Comparison of ENCODE assay signal across 19 mouse cellular contexts in the genomic region with DNA sequence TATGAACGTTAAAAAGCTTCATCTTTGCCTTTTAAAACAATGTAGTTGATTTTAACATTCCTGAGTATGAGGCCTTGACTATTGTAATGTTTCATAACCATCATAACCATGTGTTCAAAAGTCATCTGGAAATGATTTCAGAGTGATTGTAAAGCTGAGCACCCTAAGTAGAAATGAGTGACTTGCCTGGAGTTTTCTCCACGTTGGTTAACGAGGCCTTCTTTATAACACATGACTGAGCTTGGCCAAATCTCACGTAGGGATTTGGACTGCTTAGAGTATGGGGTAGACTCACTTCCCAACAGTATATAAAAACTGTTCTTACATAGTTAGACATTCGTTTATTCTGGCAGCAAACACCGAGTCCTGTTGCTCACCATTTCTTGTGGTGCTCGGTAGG. TPM values are rescaled to one million over a fixed set of nuclear protein-coding genes. Genes with fewer than 3 reads are reported as not detected.
DNase-seq lines count a peak whose midpoint lies in the region; ATAC-seq and TF ChIP-seq lines count a peak whose summit lies in the region.
"Had no signal": no experiment of that assay in that cellular context is flagged by ENCODE, and none has a peak within 500 bp of the region (broad histone marks: within the 10 kb centered on the region; RNA-seq: fewer than 3 reads in every experiment).

No protein-coding gene starts in this region.

- H3K9ac ChIP-seq in limb, embryonic 12.5 days (replicated peaks): no peak overlapping the region
- H3K9ac ChIP-seq in embryonic facial prominence, embryonic 13.5 days: no peak overlapping the region
- no peak overlapping the region for H3K9ac ChIP-seq in limb, embryonic 14.5 days (ENCODE audit: low read depth, low read length, severe bottlenecking)
- no peak overlapping the region for H3K9ac ChIP-seq in hindbrain, postnatal 0 days (replicated peaks; ENCODE audit: low read length)
- H3K9ac ChIP-seq: forebrain, embryonic 13.5 days; forebrain, postnatal 0 days; heart, embryonic 13.5 days; hindbrain, embryonic 15.5 days had no signal

- TF ChIP-seq CTCF in hindbrain, postnatal 0 days (IDR thresholded peaks at IDR 0.05; ENCODE audit: low read depth): no peak

- H3K4me2 ChIP-seq in limb, embryonic 12.5 days: no peak overlapping the region
- no peak overlapping the region for H3K4me2 ChIP-seq in embryonic facial prominence, embryonic 13.5 days
- H3K4me2 ChIP-seq in limb, embryonic 14.5 days (replicated peaks; ENCODE audit: low read depth, low read length, severe bottlenecking): no peak overlapping the region
- H3K4me2 ChIP-seq in hindbrain, postnatal 0 days (ENCODE audit: low read depth, low read length): no peak overlapping the region
- H3K4me2 ChIP-seq: forebrain, embryonic 13.5 days; heart, embryonic 13.5 days; hindbrain, embryonic 15.5 days had no signal

- H3K4me1 ChIP-seq in limb, embryonic 12.5 days (replicated peaks): peaks cover 32% of the 10 kb centered on the region
- H3K4me1 ChIP-seq in limb, embryonic 10.5 days: peaks cover 23% of the 10 kb centered on the region
- peaks cover 25% of the 10 kb centered on the region for H3K4me1 ChIP-seq in embryonic facial prominence, embryonic 13.5 days
- peaks cover 23% of the 10 kb centered on the region for H3K4me1 ChIP-seq in limb, embryonic 14.5 days (ENCODE audit: control insufficient read depth, insufficient read depth, low read length)
- no peaks in the 10 kb centered on the region for H3K4me1 ChIP-seq in hindbrain, postnatal 0 days (ENCODE audit: insufficient read depth, low read length)
- H3K4me1 ChIP-seq: forebrain, embryonic 13.5 days had no signal

- peak overlapping the region; percentile 45; the same call in 1 of the 2 replicates for H3K27ac ChIP-seq in limb, embryonic 12.5 days
- no peak overlapping the region for H3K27ac ChIP-seq in limb, embryonic 10.5 days
- H3K27ac ChIP-seq in embryonic facial prominence, embryonic 13.5 days: 0 out of 2 replicates have a peak overlapping the region, but pooled peaks have one; percentile 11
- H3K27ac ChIP-seq in limb, embryonic 14.5 days (replicated peaks; ENCODE audit: low read depth, low read length): peak overlapping the region; percentile 48; the same call in 1 of the 2 replicates
- no peak overlapping the region for H3K27ac ChIP-seq in hindbrain, postnatal 0 days
- H3K27ac ChIP-seq: forebrain, embryonic 13.5 days; heart, embryonic 13.5 days; hindbrain, embryonic 15.5 days had no signal

- H3K27me3 ChIP-seq in limb, embryonic 12.5 days: no peaks in the 10 kb centered on the region
- H3K27me3 ChIP-seq in limb, embryonic 10.5 days (ENCODE audit: low read depth, poor library complexity, severe bottlenecking): no peaks in the 10 kb centered on the region
- no peaks in the 10 kb centered on the region for H3K27me3 ChIP-seq in embryonic facial prominence, embryonic 13.5 days
- no peaks in the 10 kb centered on the region for H3K27me3 ChIP-seq in limb, embryonic 14.5 days (ENCODE audit: control insufficient read depth, insufficient read depth, low read length)
- no peaks in the 10 kb centered on the region for H3K27me3 ChIP-seq in hindbrain, postnatal 0 days (ENCODE audit: insufficient read depth, low read length)
- H3K27me3 ChIP-seq: CH12.LX; heart, embryonic 13.5 days; hindbrain, embryonic 15.5 days had no signal

- 45% methylated on average over 7 of the region's 7 CpGs for WGBS in limb, embryonic 12.5 days
- 71% methylated on average over 7 of the region's 7 CpGs for WGBS in limb, embryonic 10.5 days
- WGBS in embryonic facial prominence, embryonic 13.5 days: 47% methylated on average over 7 of the region's 7 CpGs
- 31% methylated on average over 7 of the region's 7 CpGs for WGBS in limb, embryonic 14.5 days
- 74% methylated on average over 7 of the region's 7 CpGs for WGBS in hindbrain, postnatal 0 days

- no peak for DNase-seq in limb, embryonic 10.5 days (ENCODE audit: low spot score)
- peak; percentile 66 for DNase-seq in limb, embryonic 14.5 days (ENCODE audit: low spot score)
- no peak for DNase-seq in adrenal gland, postnatal 25 days
- no peak for DNase-seq in layer of hippocampus, postnatal 36 days
- no peak for DNase-seq in hindbrain, postnatal 0 days (ENCODE audit: low spot score)
- DNase-seq: adrenal gland, adult 8-10 months; cerebellum, adult 11 months; cerebellum, adult 8-10 months; cerebellum, postnatal 14 days; forebrain, postnatal 0 days; gastrocnemius, postnatal 14 days; heart, postnatal 36 days had no signal

- H3K36me3 ChIP-seq in limb, embryonic 12.5 days: peaks cover 9% of the 10 kb centered on the region
- peaks cover 8% of the 10 kb centered on the region for H3K36me3 ChIP-seq in limb, embryonic 10.5 days
- peaks cover 7% of the 10 kb centered on the region; the same call in 1 of the 2 replicates for H3K36me3 ChIP-seq in embryonic facial prominence, embryonic 13.5 days
- no peaks in the 10 kb centered on the region for H3K36me3 ChIP-seq in limb, embryonic 14.5 days (ENCODE audit: control insufficient read depth, insufficient read depth, low read length)
- H3K36me3 ChIP-seq in hindbrain, postnatal 0 days (ENCODE audit: insufficient read depth, low read length): no peaks in the 10 kb centered on the region
- H3K36me3 ChIP-seq: hindbrain, embryonic 15.5 days had no signal

- ATAC-seq in limb, embryonic 12.5 days (ENCODE audit: insufficient number of reproducible peaks, insufficient read depth, low FRiP score, low TSS enrichment, low read depth): peak; percentile 52; the same call in 1 of the 2 replicates
- ATAC-seq in embryonic facial prominence, embryonic 13.5 days (ENCODE audit: insufficient number of reproducible peaks, insufficient read depth, low FRiP score, low TSS enrichment, low read depth): no peak
- ATAC-seq in limb, embryonic 14.5 days (ENCODE audit: low FRiP score, low read depth): peak; percentile 78
- ATAC-seq in hindbrain, postnatal 0 days: no peak
- ATAC-seq: forebrain, embryonic 13.5 days; forebrain, postnatal 0 days; inflammation-experienced regulatory T-cells, adult 6 months had no signal

- no peak for TF ChIP-seq POLR2A in limb, embryonic 14.5 days (IDR thresholded peaks at IDR 0.05; ENCODE audit: borderline replicate concordance, extremely low read depth, insufficient read depth, insufficient read length)

- H3K9me3 ChIP-seq in limb, embryonic 12.5 days: no peaks in the 10 kb centered on the region
- no peaks in the 10 kb centered on the region for H3K9me3 ChIP-seq in limb, embryonic 10.5 days (replicated peaks)
- no peaks in the 10 kb centered on the region for H3K9me3 ChIP-seq in embryonic facial prominence, embryonic 13.5 days
- H3K9me3 ChIP-seq in limb, embryonic 14.5 days (ENCODE audit: control insufficient read depth, low read length): no peaks in the 10 kb centered on the region
- H3K9me3 ChIP-seq in hindbrain, postnatal 0 days (ENCODE audit: low read length): no peaks in the 10 kb centered on the region
- H3K9me3 ChIP-seq: forebrain, embryonic 13.5 days; heart, embryonic 13.5 days; hindbrain, embryonic 15.5 days had no signal

- H3K4me3 ChIP-seq in limb, embryonic 12.5 days (replicated peaks): no peak overlapping the region
- no peak overlapping the region for H3K4me3 ChIP-seq in limb, embryonic 10.5 days
- H3K4me3 ChIP-seq in embryonic facial prominence, embryonic 13.5 days: no peak overlapping the region
- no peak overlapping the region for H3K4me3 ChIP-seq in limb, embryonic 14.5 days (replicated peaks; ENCODE audit: low read length)
- no peak overlapping the region for H3K4me3 ChIP-seq in hindbrain, postnatal 0 days (ENCODE audit: low read length)
- H3K4me3 ChIP-seq: forebrain, embryonic 13.5 days; heart, embryonic 13.5 days; hindbrain, embryonic 15.5 days had no signal

RNA-seq across cellular contexts. Expression of a gene that starts 44.7 kb away (rescaled TPM):
- 61.0 and 61.4 TPM in 2 replicates for polyA plus RNA-seq in limb, embryonic 12.5 days (2016; fragmentation: Nextera tagmentation; extraction: Ambion mirVana)
- polyA plus RNA-seq in limb, embryonic 10.5 days (2016; fragmentation: Nextera tagmentation; extraction: Ambion mirVana): 49.3 and 57.2 TPM in 2 replicates
- 54.1 and 56.0 TPM in 2 replicates for polyA plus RNA-seq in embryonic facial prominence, embryonic 13.5 days (2015; fragmentation: Nextera tagmentation; extraction: Ambion mirVana)
- 33.7 and 37.3 TPM in 2 replicates for polyA plus RNA-seq in limb, embryonic 14.5 days (2012; rRNA removed)
- polyA plus RNA-seq in limb, embryonic 14.5 days (2014; fragmentation: Nextera tagmentation; extraction: Ambion mirVana): 36.1 and 42.2 TPM in 2 replicates
- 11.4 and 14.0 TPM in 2 replicates for total RNA-seq in adrenal gland, postnatal 25 days (2021)
- total RNA-seq in layer of hippocampus, postnatal 36 days (2021): 10 to 100 TPM; 17.3 to 20.1 TPM
- 15.8 and 18.6 TPM in 2 replicates for total RNA-seq in hindbrain, postnatal 0 days (2014; rRNA removed)
- polyA plus RNA-seq in hindbrain, postnatal 0 days (2015; fragmentation: Nextera tagmentation; extraction: Ambion mirVana): 30.2 and 32.3 TPM in 2 replicates

RNA-seq across cellular contexts. Expression of a gene that starts 55.5 kb away (rescaled TPM):
- 22.1 and 23.4 TPM in 2 replicates for polyA plus RNA-seq in limb, embryonic 12.5 days (2016; fragmentation: Nextera tagmentation; extraction: Ambion mirVana)
- polyA plus RNA-seq in limb, embryonic 10.5 days (2016; fragmentation: Nextera tagmentation; extraction: Ambion mirVana): 9.0 and 10.6 TPM in 2 replicates
- polyA plus RNA-seq in embryonic facial prominence, embryonic 13.5 days (2015; fragmentation: Nextera tagmentation; extraction: Ambion mirVana): 19.3 and 21.3 TPM in 2 replicates
- 32.3 and 41.2 TPM in 2 replicates for polyA plus RNA-seq in limb, embryonic 14.5 days (2012; rRNA removed)
- 27.8 and 31.9 TPM in 2 replicates for polyA plus RNA-seq in limb, embryonic 14.5 days (2014; fragmentation: Nextera tagmentation; extraction: Ambion mirVana)
- 222 and 259 TPM in 2 replicates for total RNA-seq in adrenal gland, postnatal 25 days (2021)
- total RNA-seq in layer of hippocampus, postnatal 36 days (2021): 10 to 100 TPM; 32.7 to 34.3 TPM
- 27.9 and 28.2 TPM in 2 replicates for total RNA-seq in hindbrain, postnatal 0 days (2014; rRNA removed)
- polyA plus RNA-seq in hindbrain, postnatal 0 days (2015; fragmentation: Nextera tagmentation; extraction: Ambion mirVana): 9.0 and 9.8 TPM in 2 replicates

Comparison
In these comparisons a context has a peak if more than half of its experiments do, and no peak if none do; other contexts are left out.
1. H3K27ac ChIP-seq: peak in limb, embryonic 12.5 days (single experiment), embryonic facial prominence, embryonic 13.5 days (single experiment) and limb, embryonic 14.5 days (single experiment); none in limb, embryonic 10.5 days (single experiment) and hindbrain, postnatal 0 days (single experiment).
2. ATAC-seq: peak in limb, embryonic 12.5 days (single experiment) and limb, embryonic 14.5 days (single experiment); none in embryonic facial prominence, embryonic 13.5 days (single experiment) and hindbrain, postnatal 0 days (single experiment).